Mouse (Mus musculus) heart, postnatal 36 days (tissue): Measurements from ENCODE around the gene Mki67. TPM values are rescaled to one million over a fixed set of nuclear protein-coding genes. Genes with fewer than 3 reads are reported as not detected.
A peak's percentile ranks its signal among the peaks of the same experiment; 100 is the strongest.

Source experiments
- DNase-seq, 2 experiments: peaks; one replicate each; pipeline ENCODE4 v3.0.0; 2021 to 2022
- intact Hi-C: fragments of 180-260 bp; cut with DNase I; formaldehyde crosslinking; loops from one replicate; pipeline ENCODE4 v1.15.1; 2025
- total RNA-seq, 2 experiments: library from RNA; stranded (reverse); gene quantifications; 2 replicates each; pipeline ENCODE4 v1.2.3; 2021

Mki67 gene
- total RNA-seq, 2 experiments from 2014 or later = 2.7 to 3.2 TPM

DNA sequence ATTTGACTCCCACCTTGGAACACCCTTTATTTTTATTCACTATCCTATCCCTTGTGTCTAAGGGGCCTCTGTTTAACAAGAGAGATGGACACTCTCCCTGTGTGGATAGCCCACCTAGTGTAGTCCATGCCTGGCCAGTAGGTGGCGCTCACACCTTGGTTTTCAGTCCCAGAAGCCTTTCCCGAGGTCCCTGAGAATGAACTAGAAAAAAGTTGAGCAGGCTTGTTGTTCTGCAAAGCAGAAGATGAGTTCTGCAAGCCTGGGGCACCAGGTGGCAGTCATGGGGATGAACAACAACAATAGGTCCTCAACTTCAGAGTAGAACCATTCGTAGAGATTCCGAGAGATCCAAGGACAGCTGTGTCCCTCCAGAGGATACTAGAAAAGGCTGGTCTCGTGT, 35.8 kb downstream of the Mki67 start:
- DNase-seq = peak; percentile 44 to 67
- intact Hi-C loops = loop anchor here (5.0 kb wide), 1 partner anchor 57 kb away; no protein-coding TSS in a partner anchor

DNA sequence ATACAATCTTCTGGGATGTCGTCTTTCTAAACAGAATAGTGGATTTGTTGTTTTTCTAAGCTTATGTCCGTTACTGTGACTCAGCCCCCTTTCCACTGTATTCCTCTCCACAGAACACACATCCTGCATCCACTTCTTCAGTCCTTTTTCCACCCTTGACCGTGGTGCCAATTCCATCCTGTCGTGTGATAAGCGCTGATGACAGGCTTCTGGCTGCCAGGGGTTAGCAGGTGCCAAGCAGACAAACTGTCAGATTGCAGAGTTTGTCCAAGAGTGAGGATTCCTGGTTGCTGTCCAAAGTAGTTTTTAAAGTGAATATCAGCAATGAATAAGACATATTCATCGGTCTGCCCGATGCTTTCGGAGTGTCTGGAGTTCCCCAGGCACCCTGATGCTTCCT, 39.4 kb downstream of the Mki67 start:
- DNase-seq = peak; percentile 35 to 41
- intact Hi-C loops = no loop called here

DNA sequence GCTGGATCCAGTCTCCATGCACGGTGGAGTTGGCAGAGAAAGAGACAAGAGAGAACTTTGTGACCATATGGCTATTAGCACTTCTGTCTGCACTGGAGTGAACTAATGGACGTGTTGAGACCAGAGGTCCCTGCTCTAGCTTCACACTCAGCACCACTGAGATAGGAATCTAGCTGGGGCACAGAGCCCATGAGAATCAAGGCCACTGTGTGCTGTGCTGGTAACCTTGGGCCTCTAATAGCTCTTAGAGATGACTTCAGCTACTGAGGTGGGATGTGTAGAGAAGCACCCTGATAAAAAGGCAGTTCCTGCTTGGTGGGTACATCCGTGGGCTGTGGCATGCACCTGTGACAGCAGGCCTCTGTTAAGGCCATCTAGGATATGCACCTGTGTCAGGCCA, 42.6 kb downstream of the Mki67 start:
- DNase-seq = no peak
- intact Hi-C loops = no loop called here

DNA sequence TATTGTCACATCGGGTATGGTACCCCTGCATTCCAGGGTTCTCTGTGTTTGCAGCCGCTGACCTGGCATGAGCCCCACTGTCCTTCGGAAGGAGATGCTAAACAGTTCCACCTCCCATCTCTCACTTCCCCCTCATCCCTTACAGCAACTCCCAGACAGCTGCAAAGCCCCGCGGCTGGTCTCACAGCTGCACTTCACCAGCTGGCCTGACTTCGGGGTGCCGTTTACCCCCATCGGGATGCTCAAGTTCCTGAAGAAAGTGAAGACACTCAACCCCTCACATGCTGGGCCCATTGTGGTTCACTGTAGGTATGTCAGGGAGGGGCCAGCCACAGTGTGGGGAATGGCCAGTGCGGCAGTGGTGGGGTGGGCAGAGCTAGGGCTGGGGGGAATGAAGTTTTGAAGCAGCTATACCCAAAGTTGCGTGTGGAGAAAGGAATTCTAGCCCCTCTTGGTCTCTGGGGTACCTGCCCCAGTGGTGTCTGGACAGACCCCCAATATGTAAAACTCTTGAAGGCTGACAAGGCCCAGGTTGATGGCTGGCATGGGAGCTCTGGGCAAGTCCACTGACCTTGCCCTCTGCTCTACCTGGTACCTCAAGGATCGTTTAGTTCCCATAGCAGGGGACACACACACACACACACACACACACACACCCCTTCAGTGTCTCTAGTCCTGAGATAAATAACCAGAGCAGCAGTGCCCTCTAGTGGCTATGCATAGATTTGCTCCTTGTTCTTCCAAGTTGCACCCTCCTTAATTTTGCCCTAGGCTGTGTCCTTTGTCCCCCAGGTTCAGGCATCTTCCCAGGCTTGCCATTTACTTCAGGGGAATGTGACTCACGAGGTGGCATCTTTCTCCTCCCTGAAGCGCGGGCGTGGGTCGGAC, 47.1 kb downstream of the Mki67 start:
- intact Hi-C loops = loop anchor here (2.0 kb wide), 1 partner anchor 36 kb away; no protein-coding TSS in a partner anchor
- DNase-seq = peak; percentile 49 to 51

DNA sequence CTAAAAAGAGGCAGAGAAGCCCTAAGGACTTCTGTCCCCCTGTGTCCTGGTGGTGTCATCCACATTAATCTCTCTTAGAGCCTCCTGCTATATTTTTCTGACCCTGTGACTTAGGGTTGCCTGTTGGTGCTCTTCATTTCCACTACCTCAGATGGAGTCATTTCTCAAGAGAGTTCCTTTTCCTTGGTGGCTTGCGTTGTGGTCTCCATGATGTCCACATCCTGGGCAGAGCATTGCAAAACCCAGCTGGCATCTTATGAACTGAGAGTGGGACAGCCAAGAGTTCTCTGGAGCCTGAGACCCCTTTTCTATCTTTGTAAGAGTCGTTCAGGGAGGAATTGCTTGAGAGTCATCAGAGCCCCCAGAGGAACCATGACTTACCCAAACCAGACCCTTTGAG, 49.8 kb downstream of the Mki67 start:
- DNase-seq = no peak
- intact Hi-C loops = no loop called here

DNA sequence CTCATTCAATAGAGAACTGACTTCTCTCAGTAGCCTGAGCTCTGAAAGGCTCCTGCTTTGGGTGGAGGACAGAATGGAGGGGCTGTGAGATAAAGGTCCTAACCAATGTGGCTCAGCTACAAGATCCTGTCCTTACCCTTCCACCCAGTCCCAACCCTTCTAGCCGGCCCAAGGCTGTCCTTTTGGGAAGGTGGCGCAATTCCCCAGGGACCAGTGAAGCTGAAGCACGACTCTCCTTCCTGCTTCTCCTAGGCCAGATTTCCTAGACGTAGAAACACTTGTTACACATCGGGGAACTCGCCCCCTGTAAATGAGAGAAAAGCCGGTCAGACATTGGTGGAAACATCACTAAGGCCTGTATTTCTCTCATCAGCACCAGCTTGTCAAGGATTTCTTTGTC, 52.0 kb downstream of the Mki67 start:
- intact Hi-C loops = loop anchor here (2.0 kb wide), 1 partner anchor 23 kb away; no protein-coding TSS in a partner anchor
- DNase-seq = no peak

DNA sequence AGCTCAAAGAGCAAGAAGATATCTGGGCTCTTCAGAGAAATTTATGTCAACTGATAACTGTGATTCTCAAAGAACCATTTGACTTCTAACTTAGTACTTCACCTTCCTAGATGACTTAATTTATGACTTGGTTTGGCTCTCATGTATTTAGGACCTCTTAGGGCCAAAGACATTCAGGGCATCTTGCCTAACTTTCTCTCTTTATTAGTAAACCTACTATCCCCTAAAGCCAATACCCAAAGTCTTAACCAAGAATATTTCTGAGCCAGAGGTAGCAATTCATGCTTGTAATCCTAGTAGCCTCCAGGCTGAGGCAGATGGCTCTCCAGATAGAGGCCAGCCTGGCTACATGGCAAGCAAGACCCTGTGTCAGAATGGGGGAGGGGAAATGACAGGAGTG, 55.8 kb downstream of the Mki67 start:
- intact Hi-C loops = no loop called here
- no peak for DNase-seq

DNA sequence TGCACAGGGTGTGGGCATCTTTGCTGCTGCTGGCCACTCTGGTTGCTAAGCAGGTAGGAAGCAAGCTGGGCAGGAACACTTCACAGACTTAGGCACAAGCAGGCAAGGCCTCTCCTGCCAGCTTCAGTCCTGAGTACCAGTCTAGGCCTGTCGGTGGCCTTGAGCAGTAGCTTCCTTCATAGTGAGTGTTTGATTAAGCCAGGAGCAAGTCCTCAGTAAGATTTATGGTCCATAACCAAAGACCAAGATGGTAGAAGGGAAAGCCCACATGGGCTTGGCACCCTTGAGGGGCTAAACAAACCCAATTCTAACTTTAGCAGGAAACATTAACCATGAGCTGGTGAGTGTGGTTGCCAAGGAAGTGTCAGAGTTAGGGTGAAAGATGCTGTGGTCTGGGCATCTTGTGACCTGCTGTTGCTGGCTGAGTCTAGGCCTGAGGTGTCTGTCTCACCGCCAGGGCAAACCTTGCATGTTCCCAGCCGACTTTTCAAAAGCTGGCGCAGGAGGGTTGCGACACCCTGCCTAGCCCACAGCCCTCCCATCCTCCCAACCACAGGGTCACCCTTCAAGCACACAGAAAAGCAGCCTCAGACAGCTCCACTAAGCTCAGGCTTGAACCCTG, 56.7 kb downstream of the Mki67 start:
- no peak for DNase-seq
- intact Hi-C loops = no loop called here

DNA sequence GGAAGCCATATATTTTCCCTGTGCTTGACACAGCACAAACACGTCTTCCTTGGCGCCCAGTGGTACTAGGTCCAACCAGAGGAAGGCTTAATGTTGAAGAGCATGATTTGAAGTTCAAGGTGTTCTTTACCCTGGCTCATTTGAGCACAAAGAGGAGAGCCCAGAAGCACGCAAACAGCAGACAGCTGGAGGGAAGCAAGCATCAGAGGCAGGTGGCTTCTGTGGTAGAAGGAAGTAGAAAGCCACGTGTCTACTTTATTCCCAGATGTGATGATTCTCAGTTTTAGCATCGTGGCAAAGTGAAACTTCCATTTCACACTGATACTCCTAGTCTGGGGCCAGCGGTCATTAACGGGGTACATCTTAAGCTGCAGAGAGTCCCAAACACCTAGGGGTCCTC, 58.0 kb downstream of the Mki67 start:
- no peak for DNase-seq
- intact Hi-C loops = no loop called here

DNA sequence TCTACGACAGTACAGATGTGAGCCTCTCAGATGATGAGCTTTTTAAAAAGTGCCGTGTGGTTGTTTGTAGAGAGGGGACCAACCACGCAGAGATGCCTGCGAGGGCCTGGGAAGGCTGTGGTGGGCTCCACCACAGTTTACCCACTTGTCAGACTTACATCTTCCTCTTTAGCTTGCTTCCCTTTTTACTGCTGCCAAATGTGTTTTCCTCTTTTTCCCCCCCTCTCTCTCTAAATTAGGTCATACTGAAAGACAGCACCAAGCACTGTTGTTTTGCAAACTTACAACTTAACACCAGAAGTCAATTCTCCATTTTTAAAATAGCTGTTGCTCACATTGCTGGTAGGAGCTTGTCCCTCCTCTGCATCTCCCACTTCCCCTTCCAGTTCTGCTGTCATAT, 61.0 kb downstream of the Mki67 start:
- intact Hi-C loops = no loop called here
- no peak for DNase-seq

DNA sequence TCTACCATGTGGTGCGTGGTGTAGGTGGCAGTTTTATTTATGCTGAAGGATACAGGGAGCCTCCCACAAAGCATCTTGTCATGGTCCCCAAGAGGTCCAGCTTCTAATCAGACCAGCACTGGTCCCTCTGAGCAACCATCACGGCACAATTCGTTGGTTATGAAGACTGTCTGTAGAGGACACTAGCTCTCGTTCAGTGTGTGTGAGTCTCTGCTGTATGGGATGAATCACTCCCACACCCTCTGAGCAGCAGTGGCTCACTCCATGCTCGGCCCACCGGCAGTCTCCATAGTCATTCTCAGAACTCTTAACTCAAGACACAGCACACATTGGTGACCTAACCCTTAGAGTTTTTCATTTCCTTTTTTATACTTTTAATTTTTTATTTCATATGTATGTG, 61.9 kb downstream of the Mki67 start:
- DNase-seq = no peak
- intact Hi-C loops = no loop called here

DNA sequence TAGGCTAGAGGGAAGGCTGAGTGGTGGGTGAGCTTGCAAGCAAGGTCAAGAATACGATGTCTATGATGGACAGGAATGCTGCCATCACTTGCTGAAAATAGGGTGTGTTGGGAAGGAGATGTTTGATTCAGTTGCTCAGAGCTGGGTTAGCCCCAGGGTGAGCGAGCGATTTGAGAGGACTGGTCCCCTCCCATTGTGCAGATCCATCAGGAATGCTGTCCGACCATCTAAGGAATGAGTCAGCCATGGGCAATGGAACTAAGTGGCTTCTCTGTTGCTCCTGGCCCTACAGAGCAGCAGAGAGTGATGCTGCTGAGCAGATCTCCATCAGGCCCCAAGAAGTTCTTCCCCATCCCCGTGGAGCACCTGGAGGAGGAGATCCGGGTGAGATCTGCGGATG, 62.6 kb downstream of the Mki67 start:
- intact Hi-C loops = no loop called here
- no peak for DNase-seq

DNA sequence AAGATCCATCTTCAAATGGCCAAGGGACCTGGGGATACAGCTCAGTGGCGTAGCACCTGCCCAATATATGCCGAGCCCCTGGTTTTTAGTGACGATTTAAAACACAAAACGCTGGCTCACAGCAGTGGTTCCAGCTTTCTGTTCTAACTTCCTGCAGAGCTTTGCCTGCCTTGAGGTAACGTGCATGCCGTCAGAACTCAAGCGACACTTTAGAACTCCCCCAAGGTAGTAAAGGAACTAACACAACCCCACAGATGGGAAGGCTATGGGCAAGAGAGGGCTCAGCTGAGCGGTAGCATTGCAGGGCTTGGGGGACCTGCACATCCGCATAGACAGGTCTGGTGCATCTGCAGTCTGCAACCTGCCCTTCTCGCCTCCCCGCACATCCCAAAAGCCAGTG, 63.4 kb downstream of the Mki67 start:
- no peak for DNase-seq
- intact Hi-C loops = no loop called here

DNA sequence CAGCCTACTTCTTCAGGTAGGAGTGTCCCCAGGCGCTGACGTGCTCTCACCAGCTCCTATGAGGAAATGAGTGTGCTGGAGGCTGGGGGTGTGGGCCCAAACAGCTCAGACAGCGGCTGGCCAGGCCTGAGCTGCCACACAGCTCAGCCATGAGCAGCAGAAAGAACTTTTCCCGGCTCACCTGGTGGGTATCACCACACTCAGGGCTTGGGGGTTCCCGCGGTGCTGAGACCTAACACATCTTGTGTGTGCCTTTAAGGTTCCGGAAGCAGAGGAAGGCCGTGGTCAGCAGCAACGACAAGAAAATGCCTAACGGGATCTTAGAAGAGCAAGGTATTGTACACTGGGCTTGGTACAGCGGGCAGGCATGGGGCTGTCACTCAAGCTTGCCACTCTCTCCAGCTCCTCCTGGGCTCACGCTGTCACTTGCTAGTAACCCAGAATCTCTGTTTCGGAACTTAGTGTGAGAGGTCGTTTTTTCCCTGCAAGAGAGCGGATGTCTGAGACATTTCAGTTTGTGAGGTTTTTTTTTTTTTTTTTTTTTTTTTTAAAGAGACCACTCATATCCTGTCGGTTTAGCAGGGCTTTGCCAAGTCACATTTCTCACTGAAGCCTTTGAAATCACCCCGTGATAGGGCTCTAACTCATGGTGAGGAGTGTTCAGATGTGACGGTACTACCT, 64.2 kb downstream of the Mki67 start:
- intact Hi-C loops = no loop called here
- DNase-seq = peak; percentile 36 to 59

DNA sequence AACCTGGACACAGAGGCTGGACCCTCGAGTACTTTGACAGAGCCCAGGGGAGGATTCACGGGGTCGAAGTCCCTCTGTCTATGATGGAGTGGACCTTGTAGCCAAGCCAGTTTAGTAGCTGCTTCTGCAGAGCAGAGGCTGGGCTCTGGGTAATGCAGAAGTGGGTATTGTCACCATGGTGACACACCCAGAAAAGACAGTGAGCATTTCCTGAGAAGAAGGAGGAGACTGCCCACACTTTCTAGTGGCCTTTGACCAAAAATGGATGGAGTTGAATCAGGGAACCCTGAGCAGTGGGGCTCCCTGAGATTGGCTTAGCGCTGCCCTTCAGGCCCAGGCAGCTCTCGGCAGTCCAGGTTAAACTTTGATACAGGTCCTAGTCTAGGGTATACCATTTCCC, 66.1 kb downstream of the Mki67 start:
- intact Hi-C loops = no loop called here
- no peak for DNase-seq

DNA sequence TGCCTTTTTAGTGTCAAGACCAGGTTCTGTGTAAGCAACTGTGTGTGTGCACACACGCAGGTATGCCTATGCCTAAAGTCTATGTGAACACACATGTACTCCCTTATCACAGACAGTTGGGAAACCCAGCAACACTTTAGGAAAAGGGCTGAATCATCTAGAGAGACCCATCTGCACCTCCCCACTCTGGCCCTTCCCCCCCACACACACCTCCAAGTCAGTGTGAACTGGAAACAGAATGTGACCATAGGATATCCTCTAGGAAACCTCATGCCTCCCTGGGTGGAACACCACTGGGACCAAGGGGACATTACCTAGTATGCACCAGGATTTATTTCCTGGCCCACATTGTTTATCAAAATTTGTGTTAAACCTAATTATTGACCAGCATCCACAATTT, 66.9 kb downstream of the Mki67 start:
- intact Hi-C loops = no loop called here
- no peak for DNase-seq

DNA sequence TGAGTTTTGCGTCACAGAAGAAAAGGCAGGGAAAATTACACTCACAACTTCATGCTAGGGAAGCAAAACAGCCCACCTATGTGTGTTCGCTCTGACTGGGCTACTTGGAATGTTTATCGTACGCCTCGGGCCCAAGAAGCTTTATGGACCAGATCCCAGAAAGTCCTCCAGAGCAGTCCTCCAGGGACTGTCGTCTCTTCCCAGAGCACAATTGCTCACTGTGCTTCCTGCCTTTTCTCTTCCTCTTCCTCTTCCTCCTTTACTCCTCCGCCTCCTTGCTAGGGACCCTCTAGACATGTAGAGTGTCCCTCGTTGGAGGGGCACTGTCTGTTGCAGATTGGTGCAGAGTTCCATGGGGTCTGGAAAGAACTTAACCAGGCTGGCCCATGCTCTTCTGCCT, 67.3 kb downstream of the Mki67 start:
- intact Hi-C loops = no loop called here

DNA sequence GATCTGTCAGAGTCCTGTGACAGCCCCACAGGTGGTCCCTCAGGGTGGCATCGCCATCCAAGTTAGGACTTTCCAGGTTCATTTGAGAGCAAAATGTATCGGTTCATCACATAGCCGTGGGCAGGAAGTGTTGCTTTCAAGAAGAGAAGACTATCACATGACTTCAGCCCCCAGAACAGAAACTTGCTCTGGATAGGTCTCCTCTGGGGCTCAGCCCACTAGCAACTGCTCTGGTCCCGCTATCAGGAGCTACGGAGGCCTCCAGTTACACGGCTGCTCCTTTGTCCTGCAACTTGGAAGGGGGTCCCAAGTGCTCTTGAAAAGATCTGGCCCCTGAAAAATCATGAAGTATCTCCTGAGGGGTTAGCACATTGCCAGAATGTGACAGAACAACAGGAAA, 69.2 kb downstream of the Mki67 start:
- intact Hi-C loops = no loop called here
- no peak for DNase-seq

More for the DNA sequence above, 67.3 kb downstream of the Mki67 start:
- no peak for DNase-seq

DNA sequence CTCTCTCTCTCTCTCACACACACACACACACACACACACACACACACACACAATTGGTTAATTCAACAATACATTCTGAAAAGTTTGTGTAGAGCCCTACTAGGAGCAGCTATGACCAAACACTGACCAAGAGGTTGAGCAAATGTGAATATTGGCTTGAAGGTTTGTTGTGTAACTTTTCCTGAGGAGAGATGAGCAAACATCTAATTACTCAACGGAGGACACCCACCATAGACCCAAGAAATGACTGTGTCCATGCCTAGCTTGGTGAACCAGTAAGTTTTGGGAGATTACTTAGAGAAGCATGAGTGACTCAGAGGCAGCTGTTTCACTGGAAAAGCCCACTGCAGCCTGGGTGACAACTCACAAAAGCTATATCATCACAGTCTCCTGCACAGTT, 71.7 kb downstream of the Mki67 start:
- DNase-seq = no peak
- intact Hi-C loops = no loop called here

DNA sequence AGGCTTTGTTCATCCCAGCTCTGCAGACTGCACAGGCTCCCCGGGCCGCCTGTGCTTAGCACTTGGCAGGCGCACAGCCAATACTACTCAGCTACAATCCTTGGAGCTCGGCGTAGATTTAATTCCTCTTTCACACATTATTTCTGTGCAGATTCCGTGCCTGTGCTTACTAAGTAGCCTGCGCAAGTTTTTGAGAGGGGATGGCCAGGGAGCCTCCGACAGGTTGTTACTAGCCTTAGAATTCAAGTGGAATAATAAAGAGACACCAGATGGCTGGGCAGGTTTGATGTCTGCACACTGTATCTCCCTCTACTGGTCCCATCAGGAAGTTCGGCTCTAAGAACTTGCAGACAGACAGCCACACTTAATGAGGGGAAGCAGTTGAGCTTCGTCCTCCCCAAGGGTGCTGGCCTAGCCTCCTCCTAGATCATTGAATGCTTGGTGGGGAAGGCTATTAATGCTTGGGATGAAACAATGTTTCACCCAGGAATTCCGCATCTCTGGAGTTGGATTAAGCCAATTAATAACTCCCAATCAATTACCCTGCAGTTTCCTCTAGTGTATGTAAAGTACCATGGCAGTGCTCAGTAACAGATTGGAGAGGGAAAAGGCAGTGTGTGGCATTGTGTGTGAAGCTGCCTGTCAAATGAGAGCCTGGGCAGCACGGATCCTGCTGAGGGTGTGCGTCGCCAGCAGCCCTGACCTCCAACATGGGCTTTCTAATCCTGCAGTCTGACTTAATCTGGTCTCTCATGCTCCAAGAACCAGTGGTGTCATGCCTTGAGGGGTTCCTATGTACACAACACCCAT, 74.3 kb downstream of the Mki67 start:
- peak in 1 of 2 experiments; percentile 18 for DNase-seq
- intact Hi-C loops = loop anchor here (2.0 kb wide), 1 partner anchor 23 kb away; no protein-coding TSS in a partner anchor
